Mouse (Mus musculus) hindbrain, embryonic 13.5 days (tissue): ENCODE results near the gene Glrp1. TPM values are rescaled to one million over a fixed set of nuclear protein-coding genes. Genes with fewer than 3 reads are reported as not detected.

ENCODE experiments used
- ATAC-seq: fragments of 200-750 bp; cut with Nextera tagmentation; 2 replicates; pipeline ENCODE4 v1.8.0; 2017; ENCODE audit warnings: moderate TSS enrichment; ENCODE audit not compliant: low FRiP score
- H3K27ac ChIP-seq: fragments of 300-500 bp; sonication (generic); 2 replicates; pipeline ENCODE4 v1.5.1; 2015; ENCODE audit warnings: inconsistent platforms, mild to moderate bottlenecking, moderate library complexity
- H3K27me3 ChIP-seq: fragments of 300-500 bp; sonication (generic); 2 replicates; pipeline ENCODE4 v1.6.1; 2015; ENCODE audit warnings: mild to moderate bottlenecking, inconsistent platforms
- H3K36me3 ChIP-seq: fragments of 300-500 bp; sonication (generic); 2 replicates; pipeline ENCODE4 v1.6.1; 2015; ENCODE audit warnings: mild to moderate bottlenecking, inconsistent platforms
- H3K4me1 ChIP-seq: fragments of 300-500 bp; sonication (generic); replicated peaks from 2 replicates; pipeline ENCODE4 v1.6.1; 2015; ENCODE audit warnings: inconsistent platforms
- H3K4me2 ChIP-seq: fragments of 300-500 bp; sonication (generic); 2 replicates; pipeline ENCODE4 v1.6.1; 2015; ENCODE audit warnings: inconsistent platforms, mild to moderate bottlenecking, moderate library complexity
- H3K4me3 ChIP-seq: fragments of 300-500 bp; sonication (generic); 2 replicates; pipeline ENCODE4 v1.5.1; 2015; ENCODE audit warnings: mild to moderate bottlenecking, inconsistent platforms
- H3K9ac ChIP-seq: fragments of 300-500 bp; sonication (generic); 2 replicates; pipeline ENCODE4 v1.6.1; 2015; ENCODE audit warnings: mild to moderate bottlenecking, inconsistent platforms
- H3K9me3 ChIP-seq: fragments of 300-500 bp; sonication (generic); 2 replicates; pipeline ENCODE4 v1.6.1; 2016; ENCODE audit warnings: inconsistent platforms
- WGBS: fragments of 180-500 bp; shearing (Covaris S2); methylation state at CpG from one replicate; pipeline ENCODE4 v1.1.7; 2015; 5-methylcytosine and 5-hydroxymethylcytosine counted together
- polyA plus RNA-seq: library from polyadenylated mRNA; unstranded; fragments of >200 nt; fragmentation: Nextera tagmentation; extraction: Ambion mirVana; gene quantifications from 2 replicates; pipeline ENCODE4 v1.2.1, GENCODE M21; 2015

Glrp1 gene
- polyA plus RNA-seq, 1 experiment from 2014 or later = not detected

DNA sequence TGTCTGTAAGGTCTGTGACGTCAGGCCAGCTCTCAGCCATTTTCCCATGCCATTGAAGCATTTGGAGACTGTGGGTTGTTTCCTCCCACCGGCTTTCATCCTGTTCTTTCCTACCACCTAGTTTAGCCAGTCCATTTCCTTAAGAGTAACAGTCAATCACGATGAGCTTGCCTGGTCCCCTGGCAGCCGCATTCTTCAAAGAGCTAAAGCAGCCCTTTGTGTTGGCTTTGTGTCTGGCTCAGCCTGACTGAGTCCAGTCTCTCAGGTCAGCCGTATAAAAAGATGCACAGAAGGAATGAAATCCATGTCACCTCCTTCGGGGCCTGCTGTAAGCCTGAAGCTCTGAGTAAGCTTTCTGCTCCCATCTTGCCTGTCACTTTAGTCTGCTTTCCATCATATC is 37.6 kb downstream of the Glrp1 start:
- no peaks in the 10 kb centered on the region for H3K9me3 ChIP-seq
- H3K4me3 ChIP-seq = no peak overlapping the region
- WGBS = 18% methylated on average over 6 of the region's 6 CpGs
- H3K27ac ChIP-seq = no peak overlapping the region
- ATAC-seq = no peak
- no peaks in the 10 kb centered on the region for H3K36me3 ChIP-seq
- no peaks in the 10 kb centered on the region for H3K27me3 ChIP-seq
- H3K9ac ChIP-seq = no peak overlapping the region
- peaks cover 15% of the 10 kb centered on the region; the same call in 1 of the 2 replicates for H3K4me1 ChIP-seq
- no peak overlapping the region for H3K4me2 ChIP-seq

DNA sequence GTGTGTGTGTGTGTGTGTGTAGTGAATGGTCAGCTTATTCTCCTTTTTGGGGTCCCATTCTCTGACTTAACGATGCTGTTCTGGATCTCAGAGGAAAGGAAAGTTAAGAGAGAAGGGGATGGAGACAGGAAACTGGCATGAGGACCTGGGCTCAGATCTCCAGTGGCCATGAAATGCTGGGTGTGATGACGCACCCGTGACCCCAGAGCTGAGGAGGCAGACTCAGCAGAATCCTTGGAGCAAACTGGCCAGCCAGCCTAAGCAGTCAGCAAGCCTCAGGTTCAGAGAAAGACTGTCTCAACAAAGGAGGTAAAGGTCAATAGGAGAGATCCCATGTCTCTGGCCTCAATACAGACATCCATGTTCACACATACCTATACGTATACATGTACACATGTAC is 40.1 kb downstream of the Glrp1 start:
- Histone ChIP-seq H3K4me1 (peaks cover 4% of the 10 kb centered on the region; the same call in 1 of the 2 replicates), H3K9ac (no peak overlapping the region), H3K27ac (no peak overlapping the region), H3K4me3 (no peak overlapping the region), H3K4me2 (no peak overlapping the region), H3K27me3 (no peaks in the 10 kb centered on the region), H3K36me3 (no peaks in the 10 kb centered on the region), H3K9me3 (no peaks in the 10 kb centered on the region)
- 88% methylated on average over 4 of the region's 4 CpGs for WGBS
- ATAC-seq = no peak

DNA sequence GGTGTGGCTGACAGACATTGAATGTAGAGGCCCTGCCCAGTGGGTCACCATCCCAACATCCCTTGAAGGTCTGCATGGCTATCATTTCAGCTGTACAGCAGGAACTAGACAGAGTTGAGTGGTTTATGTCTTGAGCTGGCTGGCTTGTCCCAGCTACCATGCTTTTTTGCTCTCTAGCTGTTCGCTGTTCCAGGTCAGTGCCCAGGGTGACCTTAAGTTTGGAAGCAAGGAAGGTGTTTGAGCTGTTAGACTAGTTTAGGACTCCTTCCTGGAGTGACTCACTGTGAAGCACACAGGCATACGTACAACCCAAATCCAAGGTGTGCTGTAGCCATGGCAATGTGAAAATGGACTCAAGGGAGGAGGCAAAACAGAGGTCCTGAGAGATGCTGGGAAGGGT is 41.5 kb downstream of the Glrp1 start:
- Histone ChIP-seq H3K9ac (no peak overlapping the region), H3K4me2 (no peak overlapping the region), H3K4me1 (no peaks in the 10 kb centered on the region), H3K27me3 (no peaks in the 10 kb centered on the region), H3K36me3 (no peaks in the 10 kb centered on the region), H3K27ac (no peak overlapping the region), H3K9me3 (no peaks in the 10 kb centered on the region), H3K4me3 (no peak overlapping the region)
- 97% methylated on average over 2 of the region's 2 CpGs for WGBS
- no peak for ATAC-seq

DNA sequence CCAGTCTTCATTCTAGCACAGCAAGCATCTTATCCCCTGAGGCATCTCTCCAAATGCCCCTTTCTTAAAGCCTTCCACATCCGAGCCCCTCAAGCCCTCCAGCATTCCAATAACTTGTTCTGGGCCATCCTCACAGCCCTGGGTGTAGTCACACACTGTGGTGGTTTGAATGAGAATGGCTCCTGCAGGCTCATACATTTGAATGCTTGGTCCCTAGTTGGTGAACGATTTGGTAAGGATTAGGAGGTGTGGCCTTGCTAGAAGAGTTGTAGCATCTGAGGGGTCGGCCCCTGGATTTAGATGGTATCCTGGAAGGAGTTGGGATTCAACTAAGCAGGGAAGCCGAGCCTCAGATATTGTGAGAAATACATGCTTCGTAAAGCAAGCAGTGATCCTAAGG is 42.0 kb downstream of the Glrp1 start:
- ATAC-seq = no peak
- no peaks in the 10 kb centered on the region for H3K36me3 ChIP-seq
- H3K27ac ChIP-seq = no peak overlapping the region
- H3K9me3 ChIP-seq = no peaks in the 10 kb centered on the region
- no peak overlapping the region for H3K4me3 ChIP-seq
- H3K27me3 ChIP-seq = no peaks in the 10 kb centered on the region
- H3K9ac ChIP-seq = no peak overlapping the region
- no peak overlapping the region for H3K4me2 ChIP-seq
- peaks cover 2% of the 10 kb centered on the region for H3K4me1 ChIP-seq
- WGBS = 84% methylated on average over 5 of the region's 5 CpGs

DNA sequence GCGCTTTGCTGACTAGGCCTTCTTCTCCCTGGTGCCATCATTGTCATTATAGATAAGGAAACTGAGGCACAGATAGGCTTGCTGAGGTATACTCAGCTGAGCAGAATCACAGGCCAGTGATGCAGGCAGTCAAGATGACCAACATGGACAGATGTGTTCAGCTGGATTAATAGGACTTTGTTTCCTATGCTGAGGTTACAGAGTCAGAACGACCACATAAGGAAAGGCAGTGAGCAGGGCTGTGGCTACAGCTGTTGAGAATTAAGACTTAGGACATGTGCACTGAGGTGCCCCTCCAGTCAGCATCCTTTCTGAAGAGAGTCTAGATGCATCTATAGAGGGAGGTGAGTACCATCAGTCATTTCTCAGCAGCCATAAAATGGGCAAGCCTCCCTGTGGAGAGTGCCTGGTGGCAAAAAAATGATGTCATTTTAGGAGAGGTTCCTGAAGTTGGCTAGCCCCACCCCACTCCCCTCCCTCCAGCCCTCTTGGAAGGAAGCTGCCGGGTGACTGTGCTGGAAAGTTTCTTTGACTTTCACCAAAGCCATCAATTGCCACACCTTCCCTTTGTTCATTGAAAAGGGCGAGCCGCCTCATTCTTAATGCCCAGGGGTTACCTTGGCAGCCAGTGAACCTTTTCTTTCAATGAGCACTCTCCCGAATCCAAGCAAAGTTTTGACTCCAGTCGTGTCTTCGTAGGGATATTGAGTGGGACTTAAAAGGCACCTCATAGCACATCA is 43.4 kb downstream of the Glrp1 start:
- Histone ChIP-seq H3K9ac (no peak overlapping the region), H3K36me3 (no peaks in the 10 kb centered on the region), H3K4me2 (no peak overlapping the region), H3K27ac (no peak overlapping the region), H3K9me3 (no peaks in the 10 kb centered on the region), H3K4me1 (peaks cover 10% of the 10 kb centered on the region), H3K4me3 (no peak overlapping the region), H3K27me3 (no peaks in the 10 kb centered on the region)
- 63% methylated on average over 8 of the region's 8 CpGs for WGBS
- ATAC-seq = no peak

DNA sequence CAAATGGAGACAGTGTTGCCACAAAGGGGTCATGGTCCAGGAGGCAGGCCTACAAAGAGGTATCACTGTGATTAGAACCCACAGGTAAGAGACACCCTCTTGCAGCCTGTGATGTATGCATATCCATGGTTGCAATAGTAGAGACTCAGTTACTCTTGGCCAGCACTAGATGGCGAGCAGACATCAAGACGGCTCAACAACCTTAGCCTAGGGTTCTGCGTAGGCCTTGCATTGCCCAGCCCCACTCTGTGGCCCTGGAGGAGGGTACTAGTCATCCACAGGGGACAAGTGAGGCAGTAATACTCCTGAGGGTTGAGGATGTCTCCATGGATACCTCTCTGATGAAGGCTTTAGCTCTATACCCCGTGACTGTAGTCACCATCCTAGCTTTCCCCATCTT is 44.1 kb downstream of the Glrp1 start:
- no peak for ATAC-seq
- no peak overlapping the region for H3K4me2 ChIP-seq
- peaks cover 10% of the 10 kb centered on the region for H3K4me1 ChIP-seq

DNA sequence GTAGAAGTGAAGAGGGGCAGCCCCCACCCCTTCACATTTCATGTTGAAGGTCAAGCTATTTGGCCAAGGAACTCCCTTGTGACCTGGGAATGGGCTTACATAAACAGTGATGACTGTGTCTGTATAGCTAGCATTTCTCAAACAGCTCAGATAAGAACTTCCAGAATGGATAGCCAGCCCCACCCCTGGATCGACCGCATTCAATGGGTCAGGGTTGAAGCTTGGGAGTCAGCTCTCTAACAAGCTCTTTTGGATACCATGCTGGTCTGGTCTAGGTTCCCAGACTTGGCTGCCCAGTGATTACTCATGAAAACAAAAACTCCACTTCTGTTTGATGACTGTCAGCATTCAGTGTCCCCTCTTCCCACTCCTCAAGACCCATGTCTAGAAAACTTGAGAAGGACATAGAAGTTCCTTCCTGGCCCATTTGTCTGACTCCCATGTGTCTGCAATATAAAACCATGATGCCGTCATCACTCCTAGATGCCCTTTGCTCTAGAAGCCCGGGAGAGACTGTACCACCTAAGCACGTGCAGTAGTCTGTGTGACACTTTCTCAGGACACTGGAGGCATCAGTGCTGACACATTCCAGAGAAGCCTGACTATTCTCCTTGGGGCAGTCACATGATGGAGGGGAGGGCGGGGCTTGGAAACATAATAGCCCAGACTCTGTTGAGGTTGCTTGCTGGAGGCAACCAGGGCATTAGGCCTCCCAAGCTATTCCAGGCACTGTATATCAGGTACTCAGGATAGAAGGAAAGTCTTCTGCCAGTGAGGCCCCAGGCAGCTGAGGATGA is 45.6 kb downstream of the Glrp1 start:
- no peak overlapping the region for H3K27ac ChIP-seq
- H3K4me1 ChIP-seq = peaks cover 10% of the 10 kb centered on the region
- no peaks in the 10 kb centered on the region for H3K27me3 ChIP-seq
- no peaks in the 10 kb centered on the region for H3K9me3 ChIP-seq
- no peak overlapping the region for H3K9ac ChIP-seq
- no peak overlapping the region for H3K4me3 ChIP-seq
- WGBS = 83% methylated on average over 6 of the region's 6 CpGs
- H3K36me3 ChIP-seq = no peaks in the 10 kb centered on the region
- no peak for ATAC-seq
- no peak overlapping the region for H3K4me2 ChIP-seq

More for the DNA sequence above, 44.1 kb downstream of the Glrp1 start:
- no peaks in the 10 kb centered on the region for H3K9me3 ChIP-seq
- 77% methylated on average over 4 of the region's 4 CpGs for WGBS
- no peak overlapping the region for H3K9ac ChIP-seq
- H3K27me3 ChIP-seq = no peaks in the 10 kb centered on the region
- H3K36me3 ChIP-seq = no peaks in the 10 kb centered on the region
- no peak overlapping the region for H3K27ac ChIP-seq
- no peak overlapping the region for H3K4me3 ChIP-seq

DNA sequence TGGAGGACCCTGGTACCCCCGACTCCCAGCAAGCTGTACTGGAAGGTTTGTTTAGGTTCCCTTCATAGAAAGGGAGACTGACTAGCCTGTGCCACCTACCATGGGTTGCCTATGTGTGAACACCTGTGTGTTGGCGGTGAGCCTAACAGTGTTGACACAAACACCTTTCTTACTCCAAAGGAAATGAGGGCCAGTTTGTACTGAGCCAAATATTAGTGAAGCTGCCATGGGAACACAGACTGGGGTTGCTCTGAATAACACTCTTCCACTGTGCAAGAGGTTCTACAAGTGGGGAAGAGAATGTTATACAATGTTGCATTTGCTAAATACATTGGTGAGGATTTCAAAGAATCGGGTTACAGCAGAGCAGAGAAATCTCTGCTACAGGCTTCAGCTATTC is 46.6 kb downstream of the Glrp1 start:
- Histone ChIP-seq H3K36me3 (no peaks in the 10 kb centered on the region), H3K4me3 (no peak overlapping the region), H3K27me3 (no peaks in the 10 kb centered on the region), H3K9ac (no peak overlapping the region), H3K4me2 (no peak overlapping the region), H3K9me3 (no peaks in the 10 kb centered on the region), H3K4me1 (peaks cover 10% of the 10 kb centered on the region), H3K27ac (no peak overlapping the region)
- 93% methylated on average over 3 of the region's 3 CpGs for WGBS
- ATAC-seq = no peak

DNA sequence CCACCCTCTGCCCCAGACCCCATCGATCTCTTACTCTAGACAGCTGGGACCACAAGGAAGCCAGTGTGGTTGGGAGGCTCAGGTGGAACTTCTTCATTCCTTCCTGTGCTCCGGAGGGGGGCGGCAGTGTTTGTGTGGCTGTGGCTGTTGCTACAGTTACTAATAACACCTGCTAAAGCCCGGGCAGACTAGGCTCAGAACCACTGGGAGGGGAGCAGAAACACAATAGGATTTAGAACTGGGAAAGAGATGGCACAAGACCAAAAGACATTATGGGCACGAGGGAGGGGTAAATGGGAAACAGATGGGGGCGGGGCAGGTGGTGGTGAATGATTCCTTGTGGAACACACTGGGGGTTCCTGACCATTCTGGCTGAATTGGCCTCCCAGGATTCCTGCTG is 47.4 kb downstream of the Glrp1 start:
- 36% methylated on average over 6 of the region's 6 CpGs for WGBS
- ATAC-seq = no peak
- H3K27me3 ChIP-seq = no peaks in the 10 kb centered on the region

DNA sequence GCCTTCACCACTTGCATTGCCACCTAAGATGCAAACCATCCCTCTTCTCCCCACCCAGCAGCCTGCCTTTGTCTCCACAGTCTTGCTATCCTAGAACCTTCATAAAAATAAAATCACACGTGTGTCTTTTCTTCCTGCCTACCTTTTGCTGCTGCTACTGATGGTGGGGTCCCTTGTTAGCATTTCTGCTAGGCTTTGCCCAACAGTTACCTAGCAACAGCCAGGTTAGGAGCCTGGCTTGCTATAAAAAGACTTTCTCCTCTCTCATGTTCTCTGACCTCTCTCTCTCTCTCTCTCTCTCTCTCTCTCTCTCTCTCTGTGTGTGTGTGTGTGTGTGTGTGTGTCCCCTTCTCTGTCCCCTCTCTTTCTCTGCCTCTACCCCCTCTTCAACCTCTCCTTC is 48.8 kb downstream of the Glrp1 start:
- no peak for ATAC-seq
- WGBS = 35% methylated on average over 1 of the region's 1 CpGs
- Histone ChIP-seq H3K9me3 (no peaks in the 10 kb centered on the region), H3K27ac (no peak overlapping the region), H3K4me2 (no peak overlapping the region), H3K27me3 (no peaks in the 10 kb centered on the region), H3K4me3 (no peak overlapping the region), H3K4me1 (peaks cover 14% of the 10 kb centered on the region), H3K9ac (no peak overlapping the region), H3K36me3 (no peaks in the 10 kb centered on the region)

More for the DNA sequence above, 47.4 kb downstream of the Glrp1 start:
- no peak overlapping the region for H3K4me2 ChIP-seq
- peaks cover 10% of the 10 kb centered on the region for H3K4me1 ChIP-seq
- no peak overlapping the region for H3K4me3 ChIP-seq
- no peak overlapping the region for H3K9ac ChIP-seq
- H3K36me3 ChIP-seq = no peaks in the 10 kb centered on the region
- H3K9me3 ChIP-seq = no peaks in the 10 kb centered on the region
- no peak overlapping the region for H3K27ac ChIP-seq

DNA sequence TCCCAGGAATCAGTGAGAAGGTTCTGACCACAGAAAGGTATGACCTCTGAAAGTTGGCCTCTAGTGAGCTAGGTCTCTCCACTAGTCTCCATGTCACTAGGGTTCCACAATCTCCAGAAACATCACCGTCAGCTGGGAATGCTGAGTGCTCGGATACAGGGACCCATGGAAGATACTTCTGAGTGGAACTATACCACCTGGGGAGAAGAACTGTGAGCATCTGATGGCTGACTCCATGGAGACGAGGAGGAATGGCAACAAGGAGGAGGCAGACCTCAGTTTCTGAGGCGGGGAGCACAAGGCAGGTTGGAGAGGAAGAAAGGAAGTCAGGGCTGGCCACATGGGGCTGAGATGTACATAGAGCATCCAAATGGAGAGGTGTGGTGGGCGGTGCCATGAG is 50.2 kb downstream of the Glrp1 start:
- Histone ChIP-seq H3K4me2 (no peak overlapping the region), H3K9me3 (no peaks in the 10 kb centered on the region), H3K36me3 (no peaks in the 10 kb centered on the region), H3K4me3 (no peak overlapping the region), H3K4me1 (peaks cover 16% of the 10 kb centered on the region), H3K9ac (no peak overlapping the region), H3K27ac (no peak overlapping the region), H3K27me3 (no peaks in the 10 kb centered on the region)
- no peak for ATAC-seq
- 77% methylated on average over 5 of the region's 5 CpGs for WGBS

DNA sequence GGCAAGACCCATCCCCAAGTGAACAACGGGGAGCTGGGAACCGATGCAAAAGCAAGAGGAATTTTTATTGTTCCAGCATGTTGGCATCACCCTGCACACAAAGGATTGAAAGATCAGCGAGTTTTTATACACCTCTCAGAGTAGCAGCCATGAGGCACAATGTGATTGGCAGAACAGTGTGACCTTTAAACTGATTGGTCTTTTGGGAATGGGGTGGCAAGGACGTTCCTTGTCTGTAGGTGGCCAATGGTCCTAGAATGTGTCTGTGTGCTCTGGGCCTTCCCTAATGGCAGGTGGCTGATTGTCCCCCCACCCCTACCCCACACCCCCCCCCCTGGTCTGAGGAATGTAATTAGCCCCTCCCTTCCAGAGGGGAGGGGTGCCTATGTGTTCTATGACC is 50.7 kb downstream of the Glrp1 start:
- no peak for ATAC-seq
- Histone ChIP-seq H3K27ac (no peak overlapping the region), H3K9ac (no peak overlapping the region), H3K27me3 (no peaks in the 10 kb centered on the region), H3K36me3 (no peaks in the 10 kb centered on the region), H3K4me3 (no peak overlapping the region), H3K4me2 (no peak overlapping the region), H3K9me3 (no peaks in the 10 kb centered on the region), H3K4me1 (peaks cover 17% of the 10 kb centered on the region)
- 85% methylated on average over 4 of the region's 4 CpGs for WGBS
